8 mouse cellular contexts compared by ENCODE assay signal in the genomic region with DNA sequence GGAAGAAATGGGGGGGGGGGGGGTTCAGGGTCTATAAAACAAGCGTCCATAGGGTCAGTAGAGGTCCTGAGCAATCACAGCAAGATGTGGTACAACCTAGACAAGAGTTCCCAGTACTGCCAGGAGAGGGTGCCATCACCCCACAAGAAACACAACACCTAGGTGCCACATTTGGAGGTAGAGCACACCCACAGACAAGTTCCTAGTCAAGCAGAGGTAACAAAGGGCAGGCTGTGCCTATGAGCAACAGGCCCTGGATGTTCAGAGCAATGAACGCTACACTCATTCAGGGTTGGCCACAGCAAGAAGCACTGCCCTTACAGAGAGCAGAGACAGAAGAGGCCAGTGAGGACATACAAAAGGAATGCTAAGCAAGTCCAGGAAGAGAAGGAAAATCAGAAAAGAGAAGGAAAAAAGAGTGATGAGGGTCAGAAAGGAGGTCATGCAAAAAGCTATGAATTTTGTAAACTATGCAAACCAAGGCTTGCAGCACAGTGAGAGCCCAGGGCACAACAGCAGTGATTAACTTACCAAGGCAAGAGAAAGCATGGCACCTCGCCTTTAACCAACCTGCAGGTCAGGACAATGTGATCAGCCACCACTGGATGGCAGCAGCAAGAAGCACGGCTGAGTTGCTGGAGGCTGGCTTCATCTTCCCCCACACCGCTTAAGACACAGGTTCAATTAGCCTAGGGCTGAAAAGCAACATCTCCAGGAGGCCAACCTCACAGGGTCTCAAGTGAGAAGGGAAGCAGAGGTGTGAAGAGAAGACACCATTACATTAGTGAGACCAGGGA. TPM values are rescaled to one million over a fixed set of nuclear protein-coding genes. Genes with fewer than 3 reads are reported as not detected.
A peak's percentile ranks its signal among the peaks of the same experiment; 100 is the strongest.
DNase-seq lines count a peak whose midpoint lies in the region; ATAC-seq and TF ChIP-seq lines count a peak whose summit lies in the region.

No protein-coding gene starts in this region.

- no peak for TF ChIP-seq POLR2A in spleen, adult 2 months (IDR thresholded peaks at IDR 0.05; ENCODE audit: low read depth, low read length)

- peaks cover 27% of the 10 kb centered on the region for H3K36me3 ChIP-seq in heart, embryonic 11.5 days (ENCODE audit: control insufficient read depth, insufficient read depth, low read length)
- H3K36me3 ChIP-seq in limb, embryonic 10.5 days = peaks cover 96% of the 10 kb centered on the region
- peaks cover 12% of the 10 kb centered on the region for H3K36me3 ChIP-seq in midbrain, embryonic 16.5 days (ENCODE audit: control insufficient read depth, insufficient read depth, low read length)
- H3K36me3 ChIP-seq in spleen, adult 2 months (ENCODE audit: control insufficient read depth, insufficient read depth, low read length) = peaks cover 29% of the 10 kb centered on the region

- no peaks in the 10 kb centered on the region for H3K4me1 ChIP-seq in heart, embryonic 11.5 days (ENCODE audit: control insufficient read depth, insufficient read depth, low read length)
- no peaks in the 10 kb centered on the region for H3K4me1 ChIP-seq in limb, embryonic 10.5 days
- no peaks in the 10 kb centered on the region for H3K4me1 ChIP-seq in midbrain, embryonic 16.5 days (ENCODE audit: control insufficient read depth, insufficient read depth, low read length)
- H3K4me1 ChIP-seq in spleen, adult 2 months (ENCODE audit: control insufficient read depth, insufficient read depth, insufficient read length) = no peaks in the 10 kb centered on the region

- H3K27me3 ChIP-seq in heart, embryonic 11.5 days (ENCODE audit: control insufficient read depth, insufficient read depth, low read length) = no peaks in the 10 kb centered on the region
- no peaks in the 10 kb centered on the region for H3K27me3 ChIP-seq in limb, embryonic 10.5 days (ENCODE audit: low read depth, poor library complexity, severe bottlenecking)
- no peaks in the 10 kb centered on the region for H3K27me3 ChIP-seq in midbrain, embryonic 16.5 days (ENCODE audit: control insufficient read depth, insufficient read depth, low read depth, low read length)
- H3K27me3 ChIP-seq in spleen, adult 2 months (ENCODE audit: control insufficient read depth, insufficient read depth, low read length) = no peaks in the 10 kb centered on the region

- H3K9me3 ChIP-seq in heart, embryonic 11.5 days (replicated peaks; ENCODE audit: control insufficient read depth, low read length) = no peaks in the 10 kb centered on the region
- H3K9me3 ChIP-seq in limb, embryonic 10.5 days (replicated peaks) = no peaks in the 10 kb centered on the region
- no peaks in the 10 kb centered on the region for H3K9me3 ChIP-seq in midbrain, embryonic 16.5 days (replicated peaks; ENCODE audit: control insufficient read depth, low read length, poor library complexity, severe bottlenecking)

- 40% methylated on average over 5 of the region's 5 CpGs for WGBS in heart, embryonic 11.5 days (ENCODE audit: insufficient replicate concordance)
- 46% methylated on average over 5 of the region's 5 CpGs for WGBS in limb, embryonic 10.5 days
- WGBS in midbrain, embryonic 16.5 days = 27% methylated on average over 5 of the region's 5 CpGs
- 51% methylated on average over 5 of the region's 5 CpGs for WGBS in spleen, adult 2 months

- H3K4me3 ChIP-seq in heart, embryonic 11.5 days (ENCODE audit: low read depth, low read length) = no peak overlapping the region
- H3K4me3 ChIP-seq in limb, embryonic 10.5 days = no peak overlapping the region
- no peak overlapping the region for H3K4me3 ChIP-seq in midbrain, embryonic 16.5 days (ENCODE audit: low read depth, low read length)
- no peak overlapping the region for H3K4me3 ChIP-seq in spleen, adult 2 months (ENCODE audit: extremely low read depth, insufficient read depth, insufficient read length)

- peak; percentile 90 for DNase-seq in heart, adult 11 months
- DNase-seq in embryo, embryonic 11 days = peak; percentile 71
- peak; percentile 61 to 80 for DNase-seq in heart, adult 18-20 months
- DNase-seq in kidney, adult 18-20 months = peak; percentile 78
- peak; percentile 64 for DNase-seq in limb, embryonic 10.5 days (ENCODE audit: low spot score)
- DNase-seq in spleen, adult 2 months (ENCODE audit: low read depth in 1 of 2, low spot score in 2 of 2) = peak; percentile 39 to 66

- no peak overlapping the region for H3K4me2 ChIP-seq in heart, embryonic 11.5 days
- H3K4me2 ChIP-seq in midbrain, embryonic 16.5 days (ENCODE audit: low read length) = no peak overlapping the region

- no peak for ATAC-seq in heart, embryonic 11.5 days (replicated peaks; ENCODE audit: insufficient number of reproducible peaks, low FRiP score, low TSS enrichment)
- ATAC-seq in midbrain, embryonic 16.5 days = peak; percentile 78

- peak; percentile 84; the same call in 1 of the 2 replicates for TF ChIP-seq CTCF in spleen, adult 2 months (IDR thresholded peaks at IDR 0.05; ENCODE audit: extremely low read depth, insufficient read depth, insufficient read length, insufficient replicate concordance)

- H3K27ac ChIP-seq in heart, embryonic 11.5 days (ENCODE audit: low read depth, low read length) = no peak overlapping the region
- no peak overlapping the region for H3K27ac ChIP-seq in limb, embryonic 10.5 days
- no peak overlapping the region for H3K27ac ChIP-seq in midbrain, embryonic 16.5 days (ENCODE audit: low read length)
- no peak overlapping the region for H3K27ac ChIP-seq in spleen, adult 2 months (ENCODE audit: insufficient read depth, low read length)

- H3K9ac ChIP-seq in heart, embryonic 11.5 days (ENCODE audit: low read depth, low read length) = no peak overlapping the region
- H3K9ac ChIP-seq in midbrain, embryonic 16.5 days (ENCODE audit: low read depth, low read length) = no peak overlapping the region

RNA-seq across cellular contexts. Expression of gene Taf4, which starts 59.4 kb away (rescaled TPM):
- polyA plus RNA-seq in heart, embryonic 11.5 days (2014; fragmentation: Nextera tagmentation; extraction: Ambion mirVana) = 3.3 and 4.2 TPM in 2 replicates
- total RNA-seq in heart, adult 18-20 months (2021) = 10 to 100 TPM; 17.1 to 17.7 TPM
- polyA plus RNA-seq in limb, embryonic 10.5 days (2016; fragmentation: Nextera tagmentation; extraction: Ambion mirVana) = 2.7 and 3.3 TPM in 2 replicates
- 3.1 and 3.6 TPM in 2 replicates for polyA plus RNA-seq in midbrain, embryonic 16.5 days (2015; fragmentation: Nextera tagmentation; extraction: Ambion mirVana)
- 13.0 and 14.5 TPM in 2 replicates for polyA plus RNA-seq in spleen, adult 2 months (2012; rRNA removed)
